Mouse (Mus musculus) olfactory bulb, adult 2 months (tissue): ENCODE measurements at regions not wholly inside any gene's neighbourhood (a gene's known extent, or its start where the extent isn't known, plus 50 kb on each side); places are given as distances from the start of the nearest gene placed in this dataset.

Experiments
- CTCF ChIP-seq: fragments of 200-500 bp; IDR thresholded peaks from 2 replicates; pipeline ENCODE4 v1.5.1; 2012; ENCODE audit warnings: low read depth, mild to moderate bottlenecking, low read length, moderate library complexity; ENCODE audit not compliant: insufficient read depth
- POLR2A ChIP-seq: fragments of 200-500 bp; IDR thresholded peaks from 2 replicates; pipeline ENCODE4 v1.6.1; 2012; ENCODE audit warnings: mild to moderate bottlenecking, low read depth, low read length, moderate library complexity; ENCODE audit not compliant: insufficient read depth

DNA sequence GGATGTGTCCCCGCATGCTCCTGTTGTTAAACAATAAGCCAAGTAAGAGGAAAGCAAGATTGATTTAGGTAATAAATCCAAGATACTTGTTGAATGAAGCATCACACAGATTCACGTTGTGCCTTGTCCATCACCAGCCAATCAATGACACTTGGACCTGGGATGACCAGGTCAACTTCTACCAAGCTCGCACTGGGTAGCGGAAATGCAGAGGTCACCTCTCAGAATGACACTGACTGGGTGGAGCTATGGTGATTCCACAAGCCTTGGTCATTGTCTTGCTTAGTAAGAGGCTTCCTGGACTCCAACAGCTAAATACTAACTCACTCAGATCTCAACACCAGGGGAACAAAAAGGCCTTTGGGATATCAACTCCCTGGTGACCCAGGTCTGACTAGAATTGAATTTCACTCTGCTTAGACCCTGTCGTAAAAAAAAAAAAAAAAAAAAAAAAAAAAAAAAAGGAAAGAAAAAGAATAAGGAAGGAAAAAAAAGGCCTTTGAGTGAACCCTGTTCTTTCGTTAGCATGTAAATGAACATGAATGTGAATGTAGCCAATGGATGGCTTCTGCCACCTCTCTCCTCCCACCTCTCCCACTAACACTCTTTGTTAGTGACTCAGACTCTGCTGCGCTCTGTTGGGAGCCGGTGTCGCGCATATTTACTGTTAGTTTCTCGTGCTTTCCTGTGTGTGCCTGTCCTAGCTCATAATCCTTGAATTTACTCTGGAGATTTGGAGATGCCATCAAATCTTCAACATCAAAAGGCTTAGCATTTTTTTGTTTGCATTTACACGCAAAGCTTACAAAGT lies 66.4 kb upstream of the Skap2 start:
- TF ChIP-seq CTCF: no peak
- no peak for TF ChIP-seq POLR2A
